In the genomic region with DNA sequence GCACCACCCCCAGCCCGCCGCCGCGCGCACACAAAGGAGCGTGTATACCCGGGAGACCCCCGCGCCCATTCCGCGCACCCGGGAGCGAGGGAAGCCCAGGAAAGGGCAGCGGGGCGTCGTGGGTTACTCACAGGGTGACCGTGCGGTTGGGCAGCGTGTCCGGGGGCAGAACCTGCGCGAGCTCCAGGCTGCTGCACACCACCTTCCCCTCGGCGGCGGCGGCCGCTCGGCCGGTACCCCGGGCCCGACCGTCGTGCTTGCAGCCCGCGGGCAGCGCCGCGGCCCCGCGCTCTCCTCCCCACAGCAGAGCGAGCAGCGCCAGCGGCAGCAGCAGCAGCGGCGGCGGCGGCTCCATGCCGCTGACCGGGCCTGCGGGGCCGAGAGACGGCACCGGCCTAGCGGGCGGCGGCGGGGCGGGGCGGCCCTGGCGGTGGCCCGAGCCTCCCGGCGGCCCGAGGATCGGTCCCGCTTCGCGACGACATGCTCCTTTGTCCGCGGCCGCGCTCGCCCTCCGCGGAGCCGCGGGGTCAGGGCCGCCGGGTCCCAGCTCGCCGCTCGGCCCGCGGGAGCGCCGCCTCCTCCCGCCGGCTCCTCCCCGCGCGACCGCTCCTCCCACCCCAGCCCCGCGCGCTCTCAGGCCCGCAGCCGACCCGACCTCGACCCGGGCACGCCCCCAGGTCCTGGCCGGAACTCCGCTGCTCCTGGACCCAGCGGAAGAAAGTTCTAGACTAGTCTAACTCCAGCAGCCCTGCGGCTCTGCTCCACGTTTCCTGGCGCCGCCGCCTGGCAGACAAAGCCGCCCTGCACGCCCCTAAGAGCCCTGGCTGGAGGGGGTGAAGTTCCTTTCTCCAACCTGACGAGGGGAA, we compare ENCODE assay signal across 8 mouse cellular contexts. TPM values are rescaled to one million over a fixed set of nuclear protein-coding genes. Genes with fewer than 3 reads are reported as not detected.
DNase-seq lines count a peak whose midpoint lies in the region; ATAC-seq lines count a peak whose summit lies in the region.

TSS of gene Adgra3 (minus strand) at position 586 of the 866 bp plus-strand sequence.

- ATAC-seq in embryonic facial prominence, embryonic 15.5 days (ENCODE audit: insufficient number of reproducible peaks, low FRiP score, low TSS enrichment, low read depth) = peak; percentile 90
- ATAC-seq in liver, embryonic 11.5 days (replicated peaks; ENCODE audit: low FRiP score) = peak; percentile 93

- H3K4me3 ChIP-seq in embryonic facial prominence, embryonic 15.5 days (replicated peaks) = peak within 1 kb of the TSS; percentile 94
- H3K4me3 ChIP-seq in liver, embryonic 11.5 days (ENCODE audit: low read depth, low read length) = peak within 1 kb of the TSS; percentile 92

- H3K9me3 ChIP-seq in embryonic facial prominence, embryonic 15.5 days (replicated peaks) = no peaks in the 10 kb centered on the region
- no peaks in the 10 kb centered on the region for H3K9me3 ChIP-seq in liver, embryonic 11.5 days (ENCODE audit: control insufficient read depth, low read length)

- no peaks in the 10 kb centered on the region for H3K36me3 ChIP-seq in embryonic facial prominence, embryonic 15.5 days
- H3K36me3 ChIP-seq in liver, embryonic 11.5 days (ENCODE audit: control insufficient read depth, insufficient read depth, low read length) = no peaks in the 10 kb centered on the region

- peak; percentile 62 to 72 for DNase-seq in urinary bladder, adult 18-20 months (ENCODE audit: low spot score in 2 of 2)
- no peak for DNase-seq in urinary bladder, postnatal 10 days (ENCODE audit: low spot score)
- DNase-seq in heart, adult 8-10 months (ENCODE audit: low spot score) = peak; percentile 88
- DNase-seq in kidney, adult 9 months = peak; percentile 89
- DNase-seq in liver, embryonic 11.5 days (ENCODE audit: low spot score) = peak; percentile 83
- DNase-seq in naive thymus-derived CD4-positive, alpha-beta T cell, adult 2 months (ENCODE audit: low read depth) = peak; percentile 16
- DNase-seq in testis, postnatal 10 days (ENCODE audit: low spot score) = peak; percentile 92

- H3K4me2 ChIP-seq in embryonic facial prominence, embryonic 15.5 days (replicated peaks) = peak within 1 kb of the TSS; percentile 65
- peak within 1 kb of the TSS; percentile 83 for H3K4me2 ChIP-seq in liver, embryonic 11.5 days

- under 1% methylated on average over 84 of the region's 113 CpGs for WGBS in embryonic facial prominence, embryonic 15.5 days
- WGBS in liver, embryonic 11.5 days = under 1% methylated on average over 110 of the region's 113 CpGs

- peak within 1 kb of the TSS; percentile 98 for H3K9ac ChIP-seq in embryonic facial prominence, embryonic 15.5 days
- H3K9ac ChIP-seq in liver, embryonic 11.5 days (ENCODE audit: low read depth, low read length) = peak within 1 kb of the TSS; percentile 92

- no peaks in the 10 kb centered on the region for H3K27me3 ChIP-seq in embryonic facial prominence, embryonic 15.5 days
- H3K27me3 ChIP-seq in liver, embryonic 11.5 days (replicated peaks; ENCODE audit: control insufficient read depth, insufficient read depth, low read length) = no peaks in the 10 kb centered on the region

- peak within 1 kb of the TSS; percentile 90 for H3K27ac ChIP-seq in embryonic facial prominence, embryonic 15.5 days (replicated peaks)
- peak within 1 kb of the TSS; percentile 70 for H3K27ac ChIP-seq in liver, embryonic 11.5 days (ENCODE audit: low read depth, low read length)

- H3K4me1 ChIP-seq in embryonic facial prominence, embryonic 15.5 days = peaks cover 33% of the 10 kb centered on the region
- H3K4me1 ChIP-seq in liver, embryonic 11.5 days (replicated peaks; ENCODE audit: control insufficient read depth, insufficient read depth, low read length) = peaks cover 4% of the 10 kb centered on the region; the same call in 1 of the 2 replicates

RNA-seq across cellular contexts. Expression of gene Adgra3, which starts in this region (rescaled TPM):
- 31.3 and 33.6 TPM in 2 replicates for polyA plus RNA-seq in embryonic facial prominence, embryonic 15.5 days (2015; fragmentation: Nextera tagmentation; extraction: Ambion mirVana)
- 10 to 100 TPM; 14.9 to 23.5 (median 18.4) TPM for total RNA-seq in heart, adult 8-10 months (2022)
- polyA plus RNA-seq in liver, embryonic 11.5 days (2014; fragmentation: Nextera tagmentation; extraction: Ambion mirVana) = 16.1 and 17.7 TPM in 2 replicates
